Mouse (Mus musculus): ENCODE data around the gene Ints3. TPM values are rescaled to one million over a fixed set of nuclear protein-coding genes. Genes with fewer than 3 reads are reported as not detected.

The Ints3 gene
- polyA plus RNA-seq, 1 experiment from 2014 or later = 29.6 TPM

DNA sequence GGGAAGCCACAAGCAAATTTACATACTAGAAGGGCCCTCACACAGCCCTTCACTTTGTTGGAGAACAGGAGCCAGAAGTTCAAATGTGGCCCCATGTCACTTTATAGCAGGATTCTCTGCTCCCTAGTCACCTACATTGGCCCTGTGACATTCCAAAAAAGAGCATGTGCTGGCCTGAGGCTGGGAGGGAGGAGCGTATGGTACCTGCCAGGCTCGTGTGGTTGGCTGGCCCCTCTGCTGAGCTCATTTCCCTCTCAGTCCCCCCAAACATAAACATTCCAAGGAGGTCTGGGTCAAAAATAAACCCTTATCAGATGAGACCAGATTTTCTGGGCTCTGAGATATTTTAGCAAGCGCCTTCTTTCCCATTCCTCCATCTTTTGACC lies 20.4 kb downstream of the Ints3 start:
- Histone ChIP-seq H3K4me2 (replicated peaks; ENCODE audit: low read depth, low read length) (no peak overlapping the region), H3K9me3 (ENCODE audit: control insufficient read depth, low read depth, low read length) (no peaks in the 10 kb centered on the region), H3K4me3 (ENCODE audit: low read depth, low read length) (no peak overlapping the region), H3K4me1 (ENCODE audit: control insufficient read depth, insufficient read depth, low read length) (no peaks in the 10 kb centered on the region), H3K27ac (ENCODE audit: low read length) (no peak overlapping the region), H3K9ac (replicated peaks; ENCODE audit: low read depth, low read length) (no peak overlapping the region), H3K36me3 (ENCODE audit: control insufficient read depth, insufficient read depth, low read length) (peaks cover 52% of the 10 kb centered on the region), H3K27me3 (ENCODE audit: control insufficient read depth, insufficient read depth, low read length) (no peaks in the 10 kb centered on the region)
- ATAC-seq (ENCODE audit: insufficient number of reproducible peaks, insufficient read depth, low FRiP score, low read depth) = no peak
- 13% methylated on average over 3 of the region's 3 CpGs for WGBS

DNA sequence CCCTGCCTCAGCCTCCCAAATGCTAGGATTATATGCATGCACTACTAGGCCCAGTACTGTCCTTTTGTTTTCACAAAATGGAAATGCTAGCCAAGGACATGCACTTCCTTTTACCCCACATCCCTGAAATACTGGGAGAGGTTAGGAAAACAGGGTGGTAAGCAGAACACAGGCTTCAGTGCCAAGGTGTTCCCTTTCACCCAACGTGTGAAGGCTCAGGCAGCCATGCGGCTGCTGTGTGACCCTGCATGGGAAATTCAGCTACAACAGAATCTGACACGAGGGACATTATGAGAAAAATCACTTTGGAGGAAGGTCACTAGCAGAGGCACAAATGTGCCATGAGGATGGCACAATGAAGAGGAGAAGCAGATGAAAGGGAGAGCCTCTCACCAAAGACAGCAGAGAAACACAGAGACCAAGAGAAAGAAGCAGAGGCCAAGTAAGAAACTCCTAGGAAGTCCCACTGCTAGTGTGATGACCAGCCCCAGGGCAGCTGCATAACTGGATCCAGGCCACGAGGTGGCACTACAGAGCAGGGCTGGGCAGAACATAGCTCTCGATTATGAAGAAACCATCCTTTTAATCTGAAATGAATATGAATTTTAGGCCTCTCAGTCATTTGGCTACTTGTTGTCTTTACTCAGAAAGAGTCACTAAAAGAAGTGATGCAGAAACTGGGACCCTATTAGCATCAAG lies 21.0 kb downstream of the Ints3 start:
- no peak for ATAC-seq (ENCODE audit: insufficient number of reproducible peaks, insufficient read depth, low FRiP score, low read depth)
- Histone ChIP-seq H3K36me3 (ENCODE audit: control insufficient read depth, insufficient read depth, low read length) (peaks cover 52% of the 10 kb centered on the region), H3K9ac (replicated peaks; ENCODE audit: low read depth, low read length) (no peak overlapping the region), H3K4me2 (replicated peaks; ENCODE audit: low read depth, low read length) (no peak overlapping the region), H3K9me3 (ENCODE audit: control insufficient read depth, low read depth, low read length) (no peaks in the 10 kb centered on the region), H3K4me1 (ENCODE audit: control insufficient read depth, insufficient read depth, low read length) (no peaks in the 10 kb centered on the region), H3K4me3 (ENCODE audit: low read depth, low read length) (no peak overlapping the region), H3K27me3 (ENCODE audit: control insufficient read depth, insufficient read depth, low read length) (no peaks in the 10 kb centered on the region), H3K27ac (ENCODE audit: low read length) (no peak overlapping the region)
- WGBS = 39% methylated on average over 5 of the region's 5 CpGs

DNA sequence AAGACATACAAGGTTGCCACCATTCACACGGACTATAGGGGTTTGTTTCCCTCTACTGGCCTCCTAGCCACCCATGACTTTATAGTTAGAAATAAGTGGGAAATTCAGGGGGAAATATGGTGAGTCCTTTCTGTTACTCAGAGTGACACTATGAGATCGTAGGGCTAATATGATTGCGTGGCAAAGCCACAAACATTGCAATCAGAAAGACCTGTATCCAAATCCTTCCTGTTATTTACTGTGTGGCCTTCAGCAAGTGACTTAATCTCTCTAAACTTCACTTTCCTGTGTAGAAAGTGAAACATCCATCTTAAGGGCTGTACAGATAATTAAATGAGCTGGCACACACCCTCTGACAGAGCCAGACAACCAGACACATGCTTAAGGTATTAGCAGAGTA lies 24.7 kb downstream of the Ints3 start:
- Histone ChIP-seq H3K4me1 (ENCODE audit: control insufficient read depth, insufficient read depth, low read length) (no peaks in the 10 kb centered on the region), H3K4me3 (ENCODE audit: low read depth, low read length) (no peak overlapping the region), H3K36me3 (ENCODE audit: control insufficient read depth, insufficient read depth, low read length) (peaks cover 74% of the 10 kb centered on the region), H3K4me2 (replicated peaks; ENCODE audit: low read depth, low read length) (no peak overlapping the region), H3K9me3 (ENCODE audit: control insufficient read depth, low read depth, low read length) (no peaks in the 10 kb centered on the region), H3K27me3 (ENCODE audit: control insufficient read depth, insufficient read depth, low read length) (no peaks in the 10 kb centered on the region), H3K9ac (replicated peaks; ENCODE audit: low read depth, low read length) (no peak overlapping the region), H3K27ac (ENCODE audit: low read length) (no peak overlapping the region)
- ATAC-seq (ENCODE audit: insufficient number of reproducible peaks, insufficient read depth, low FRiP score, low read depth) = no peak
- WGBS = 85% methylated on average over 3 of the region's 3 CpGs

DNA sequence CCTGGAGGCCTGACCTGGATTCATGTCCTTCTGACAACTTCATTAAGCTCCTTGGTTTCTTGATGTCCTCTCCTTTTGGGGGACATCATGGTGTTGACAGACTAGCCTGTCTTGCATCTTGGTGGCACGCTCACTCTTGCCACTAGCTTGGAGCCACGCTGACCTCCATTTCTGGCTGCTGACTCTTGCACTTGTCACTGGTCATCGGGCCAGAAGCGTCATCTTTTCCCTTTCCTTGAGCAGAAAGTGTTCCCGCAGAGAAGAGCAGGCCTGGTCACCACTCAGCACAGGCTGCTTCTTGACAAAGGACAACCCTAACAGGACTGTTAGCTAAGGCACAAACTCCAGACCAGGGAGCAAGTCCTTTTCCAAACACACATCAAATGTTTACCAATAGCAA lies 27.0 kb downstream of the Ints3 start:
- Histone ChIP-seq H3K36me3 (ENCODE audit: control insufficient read depth, insufficient read depth, low read length) (peaks cover 82% of the 10 kb centered on the region), H3K4me2 (replicated peaks; ENCODE audit: low read depth, low read length) (no peak overlapping the region), H3K9me3 (ENCODE audit: control insufficient read depth, low read depth, low read length) (no peaks in the 10 kb centered on the region), H3K27me3 (ENCODE audit: control insufficient read depth, insufficient read depth, low read length) (no peaks in the 10 kb centered on the region), H3K9ac (replicated peaks; ENCODE audit: low read depth, low read length) (no peak overlapping the region), H3K27ac (ENCODE audit: low read length) (no peak overlapping the region), H3K4me1 (ENCODE audit: control insufficient read depth, insufficient read depth, low read length) (no peaks in the 10 kb centered on the region), H3K4me3 (ENCODE audit: low read depth, low read length) (no peak overlapping the region)
- no peak for ATAC-seq (ENCODE audit: insufficient number of reproducible peaks, insufficient read depth, low FRiP score, low read depth)
- 98% methylated on average over 5 of the region's 5 CpGs for WGBS

DNA sequence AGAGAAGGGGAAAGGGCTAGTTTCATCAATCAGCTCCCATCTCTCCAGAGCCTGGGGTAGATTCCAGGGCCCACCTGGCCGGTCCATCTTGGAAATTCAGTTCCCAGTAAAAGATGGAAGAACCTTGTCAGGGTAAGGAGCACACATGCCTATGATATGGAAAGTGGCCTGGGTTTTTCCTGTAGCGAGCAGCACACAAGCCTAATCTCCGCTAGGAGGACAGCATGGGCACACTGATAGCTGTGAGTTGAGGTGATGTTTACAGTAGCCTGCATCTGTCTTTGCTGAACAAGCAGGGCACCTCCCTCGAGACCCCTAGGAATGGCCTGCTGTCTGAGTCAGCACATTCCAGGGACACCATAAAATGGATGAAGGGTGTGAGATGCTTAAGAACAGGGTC lies 28.8 kb downstream of the Ints3 start:
- no peak for ATAC-seq (ENCODE audit: insufficient number of reproducible peaks, insufficient read depth, low FRiP score, low read depth)
- no peak overlapping the region for H3K27ac ChIP-seq (ENCODE audit: low read length)
- 61% methylated on average over 4 of the region's 4 CpGs for WGBS
- no peaks in the 10 kb centered on the region for H3K9me3 ChIP-seq (ENCODE audit: control insufficient read depth, low read depth, low read length)
- peaks cover 85% of the 10 kb centered on the region for H3K36me3 ChIP-seq (ENCODE audit: control insufficient read depth, insufficient read depth, low read length)
- H3K4me3 ChIP-seq (ENCODE audit: low read depth, low read length) = no peak overlapping the region
- no peak overlapping the region for H3K4me2 ChIP-seq (replicated peaks; ENCODE audit: low read depth, low read length)
- no peaks in the 10 kb centered on the region for H3K4me1 ChIP-seq (ENCODE audit: control insufficient read depth, insufficient read depth, low read length)
- H3K9ac ChIP-seq (replicated peaks; ENCODE audit: low read depth, low read length) = no peak overlapping the region
- no peaks in the 10 kb centered on the region for H3K27me3 ChIP-seq (ENCODE audit: control insufficient read depth, insufficient read depth, low read length)

DNA sequence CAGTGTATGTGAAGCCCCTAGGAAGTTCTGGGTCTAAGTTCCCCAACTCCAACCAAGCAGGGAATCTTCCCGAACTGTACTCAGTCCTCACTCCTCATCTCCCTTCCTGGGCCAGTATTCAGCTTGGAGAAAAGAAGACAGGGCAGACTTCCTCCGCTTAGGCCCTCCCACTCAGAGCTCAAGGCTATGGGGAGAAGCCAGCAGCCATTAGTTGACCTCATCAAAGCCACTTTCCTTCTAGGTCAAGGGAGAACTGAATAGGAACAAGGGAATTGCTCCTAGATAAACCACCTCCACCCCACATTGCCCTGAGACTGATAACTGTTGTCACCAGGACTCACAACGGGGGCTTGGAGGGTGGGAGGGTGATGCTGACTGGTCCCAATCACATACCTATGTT lies 29.3 kb downstream of the Ints3 start:
- H3K36me3 ChIP-seq (ENCODE audit: control insufficient read depth, insufficient read depth, low read length) = peaks cover 90% of the 10 kb centered on the region
- no peak overlapping the region for H3K9ac ChIP-seq (replicated peaks; ENCODE audit: low read depth, low read length)
- no peaks in the 10 kb centered on the region for H3K4me1 ChIP-seq (ENCODE audit: control insufficient read depth, insufficient read depth, low read length)
- H3K9me3 ChIP-seq (ENCODE audit: control insufficient read depth, low read depth, low read length) = no peaks in the 10 kb centered on the region
- no peak overlapping the region for H3K4me2 ChIP-seq (replicated peaks; ENCODE audit: low read depth, low read length)
- H3K4me3 ChIP-seq (ENCODE audit: low read depth, low read length) = no peak overlapping the region
- H3K27ac ChIP-seq (ENCODE audit: low read length) = no peak overlapping the region
- no peak for ATAC-seq (ENCODE audit: insufficient number of reproducible peaks, insufficient read depth, low FRiP score, low read depth)
- 87% methylated on average over 3 of the region's 3 CpGs for WGBS
- no peaks in the 10 kb centered on the region for H3K27me3 ChIP-seq (ENCODE audit: control insufficient read depth, insufficient read depth, low read length)

DNA sequence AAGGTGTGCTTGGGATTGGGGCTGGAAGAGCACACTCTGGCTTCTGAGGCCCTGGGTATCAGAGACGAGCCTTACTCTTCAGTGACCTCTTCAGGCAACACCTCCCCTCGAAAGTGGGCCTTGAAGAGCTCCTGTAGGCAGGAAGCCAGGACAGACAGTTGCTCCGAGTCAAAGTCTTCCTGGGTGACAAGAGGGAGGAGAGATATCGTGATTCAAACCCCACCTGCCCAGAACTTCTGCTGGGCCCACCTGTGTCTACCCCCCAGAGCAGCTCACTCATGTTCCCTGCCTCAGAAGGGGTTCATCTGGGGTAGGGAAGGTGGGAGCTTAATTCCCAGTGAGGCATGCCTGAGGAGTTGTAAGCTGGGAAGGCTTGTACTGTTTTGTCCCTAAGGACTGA lies 32.4 kb downstream of the Ints3 start:
- Histone ChIP-seq H3K4me2 (replicated peaks; ENCODE audit: low read depth, low read length) (no peak overlapping the region), H3K36me3 (ENCODE audit: control insufficient read depth, insufficient read depth, low read length) (peaks cover 83% of the 10 kb centered on the region), H3K9ac (replicated peaks; ENCODE audit: low read depth, low read length) (no peak overlapping the region), H3K27me3 (ENCODE audit: control insufficient read depth, insufficient read depth, low read length) (no peaks in the 10 kb centered on the region), H3K4me3 (ENCODE audit: low read depth, low read length) (no peak overlapping the region), H3K4me1 (ENCODE audit: control insufficient read depth, insufficient read depth, low read length) (no peaks in the 10 kb centered on the region), H3K27ac (ENCODE audit: low read length) (no peak overlapping the region), H3K9me3 (ENCODE audit: control insufficient read depth, low read depth, low read length) (no peaks in the 10 kb centered on the region)
- WGBS = 55% methylated on average over 4 of the region's 4 CpGs
- ATAC-seq (ENCODE audit: insufficient number of reproducible peaks, insufficient read depth, low FRiP score, low read depth) = no peak

DNA sequence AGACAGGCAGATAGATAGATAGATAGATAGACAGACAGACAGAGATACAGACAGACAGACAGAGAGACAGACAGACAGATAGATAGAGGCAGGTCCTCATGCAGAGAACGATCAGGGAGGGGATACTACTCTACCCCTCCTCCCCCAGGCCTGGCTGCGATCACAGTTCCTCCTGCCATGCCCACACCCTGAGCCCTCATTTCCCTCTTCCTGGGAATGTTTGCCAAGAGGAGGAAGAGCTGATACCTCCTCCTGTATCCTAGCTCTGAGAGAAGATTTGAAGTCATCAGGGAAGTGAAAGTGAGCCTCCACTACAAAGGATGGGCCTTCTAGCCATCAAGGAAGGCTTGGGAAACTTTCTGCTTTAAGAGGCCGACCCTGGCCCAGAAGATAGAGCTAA lies 37.8 kb downstream of the Ints3 start:
- Histone ChIP-seq H3K4me2 (replicated peaks; ENCODE audit: low read depth, low read length) (no peak overlapping the region), H3K27ac (ENCODE audit: low read length) (no peak overlapping the region), H3K36me3 (ENCODE audit: control insufficient read depth, insufficient read depth, low read length) (peaks cover 81% of the 10 kb centered on the region), H3K4me3 (ENCODE audit: low read depth, low read length) (no peak overlapping the region), H3K4me1 (ENCODE audit: control insufficient read depth, insufficient read depth, low read length) (peaks cover 5% of the 10 kb centered on the region; the same call in 1 of the 2 replicates), H3K9me3 (ENCODE audit: control insufficient read depth, low read depth, low read length) (no peaks in the 10 kb centered on the region), H3K9ac (replicated peaks; ENCODE audit: low read depth, low read length) (no peak overlapping the region), H3K27me3 (ENCODE audit: control insufficient read depth, insufficient read depth, low read length) (no peaks in the 10 kb centered on the region)
- 81% methylated on average over 3 of the region's 3 CpGs for WGBS
- no peak for ATAC-seq (ENCODE audit: insufficient number of reproducible peaks, insufficient read depth, low FRiP score, low read depth)

DNA sequence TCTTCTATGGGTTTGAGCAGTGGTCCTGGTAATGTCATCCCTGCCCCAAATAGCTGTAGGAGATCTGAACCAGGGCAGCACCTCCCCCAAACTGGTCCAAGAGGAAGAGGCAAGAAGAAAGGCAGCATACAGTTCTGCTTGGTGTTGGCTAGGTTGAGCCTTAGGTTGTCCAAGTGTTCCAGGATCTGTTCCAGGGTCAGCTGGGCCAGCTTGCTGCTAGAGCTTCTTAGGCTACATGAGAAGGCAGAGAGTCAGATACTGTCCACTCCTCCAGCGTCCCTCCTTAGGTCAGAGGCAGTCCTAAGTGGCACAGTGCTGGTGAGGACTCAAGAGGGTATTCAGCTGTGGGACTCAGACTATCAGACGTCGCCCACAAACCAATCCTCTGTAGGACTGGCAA lies 40.8 kb downstream of the Ints3 start:
- no peaks in the 10 kb centered on the region for H3K27me3 ChIP-seq (ENCODE audit: control insufficient read depth, insufficient read depth, low read length)
- no peak overlapping the region for H3K9ac ChIP-seq (replicated peaks; ENCODE audit: low read depth, low read length)
- no peak overlapping the region for H3K27ac ChIP-seq (ENCODE audit: low read length)
- H3K9me3 ChIP-seq (ENCODE audit: control insufficient read depth, low read depth, low read length) = no peaks in the 10 kb centered on the region
- peaks cover 57% of the 10 kb centered on the region for H3K36me3 ChIP-seq (ENCODE audit: control insufficient read depth, insufficient read depth, low read length)
- 84% methylated on average over 3 of the region's 3 CpGs for WGBS
- no peak overlapping the region for H3K4me2 ChIP-seq (replicated peaks; ENCODE audit: low read depth, low read length)
- ATAC-seq (ENCODE audit: insufficient number of reproducible peaks, insufficient read depth, low FRiP score, low read depth) = no peak
- H3K4me3 ChIP-seq (ENCODE audit: low read depth, low read length) = no peak overlapping the region
- peaks cover 20% of the 10 kb centered on the region; the same call in 1 of the 2 replicates for H3K4me1 ChIP-seq (ENCODE audit: control insufficient read depth, insufficient read depth, low read length)

Measured in stomach, embryonic 14.5 days (tissue).